Mouse (Mus musculus) urinary bladder, postnatal 10 days (tissue): ENCODE results near the gene Gm5849.
"Not testable (repeated sequence)": the region's sequence is repeated elsewhere in the genome, so short reads cannot be mapped to it uniquely, and the experiment has no call there.

ENCODE experiments used
- DNase-seq: peaks from one replicate; pipeline ENCODE4 v3.0.0; 2022; ENCODE audit warnings: low spot score

Gene Gm5849

GRCm38 (mm10) chr3:90777776-90778175, at the start of gene Gm5849:
Gene Gm5849 (minus strand): TSS chr3:90777876.
- not testable (repeated sequence) for DNase-seq

- no peak for DNase-seq
Measured at GRCm38 (mm10) chr3:90749658-90750057, 28.0 kb downstream of the Gm5849 start.

GRCm38 (mm10) chr3:90726606-90727005, 51.1 kb downstream of the Gm5849 start, which contains the start of gene Pglyrp4:
Gene Pglyrp4 (plus strand): TSS chr3:90726906.
- DNase-seq: no peak
